8 mouse cellular contexts compared by ENCODE assay signal in genomic region chr4:125115710-125116089, GRCm38 (mm10). TPM values are rescaled to one million over a fixed set of nuclear protein-coding genes. Genes with fewer than 3 reads are reported as not detected.
DNase-seq lines count a peak whose midpoint lies in the region; TF ChIP-seq lines count a peak whose summit lies in the region.

No protein-coding gene starts in this region.

- WGBS in kidney, adult 2 months, result 33% methylated on average over 6 of the region's 6 CpGs

- no peaks in the 10 kb centered on the region for H3K36me3 ChIP-seq in kidney, adult 2 months (ENCODE audit: control insufficient read depth, insufficient read depth, low read length)

- TF ChIP-seq CTCF in kidney, adult 2 months (conservative IDR thresholded peaks at IDR 0.05; ENCODE audit: insufficient read depth, insufficient read length, low read depth, low read length), result no peak

- H3K27me3 ChIP-seq in kidney, adult 2 months (replicated peaks; ENCODE audit: control insufficient read depth, insufficient read depth, low read length), result no peaks in the 10 kb centered on the region

- no peak overlapping the region for H3K4me3 ChIP-seq in kidney, adult 2 months (ENCODE audit: insufficient read depth, low read depth, low read length)

- no peak for TF ChIP-seq POLR2A in kidney, adult 2 months (IDR thresholded peaks at IDR 0.05; ENCODE audit: low read depth, low read length)

- H3K27ac ChIP-seq in kidney, adult 2 months (ENCODE audit: insufficient read depth, low read depth, low read length), result peak overlapping the region; percentile 92

- peak; percentile 26 to 34 for DNase-seq in heart, adult 9 months (ENCODE audit: low spot score in 2 of 2)
- no peak for DNase-seq in heart, postnatal 4 days
- DNase-seq in urinary bladder, postnatal 36 days (ENCODE audit: low spot score in 2 of 2), result peak; percentile 29 to 65
- DNase-seq in urinary bladder, adult 2 months (ENCODE audit: low spot score), result no peak
- peak; percentile 91 for DNase-seq in kidney, adult 2 months
- peak; percentile 46 for DNase-seq in lung, postnatal 14 days
- no peak for DNase-seq in cerebellum, adult 9-11 months
- no peak for DNase-seq in retina, embryonic 14.5 days (ENCODE audit: low spot score)

- peaks cover 26% of the 10 kb centered on the region for H3K4me1 ChIP-seq in kidney, adult 2 months (ENCODE audit: control insufficient read depth, insufficient read depth, low read length)

RNA-seq across cellular contexts. Expression of gene Zc3h12a, which starts 11.9 kb away (rescaled TPM):
- 1 to 10 TPM; 2.4 to 3.2 TPM for total RNA-seq in heart, postnatal 4 days (2021)
- 12.5 and 13.1 TPM in 2 replicates for polyA plus RNA-seq in urinary bladder, adult 2 months (2012; rRNA removed)
- polyA plus RNA-seq in kidney, adult 2 months (2012; rRNA removed), result 4.4 and 5.3 TPM in 2 replicates

RNA-seq across cellular contexts. Expression of gene Meaf6, which starts 30.8 kb away (rescaled TPM):
- 10 to 100 TPM; 38.3 to 40.8 TPM for total RNA-seq in heart, postnatal 4 days (2021)
- 28.8 and 36.0 TPM in 2 replicates for polyA plus RNA-seq in urinary bladder, adult 2 months (2012; rRNA removed)
- 10.8 and 17.5 TPM in 2 replicates for polyA plus RNA-seq in kidney, adult 2 months (2012; rRNA removed)

RNA-seq across cellular contexts. Expression of gene Snip1, which starts 49.2 kb away (rescaled TPM):
- 10 to 100 TPM; 11.6 to 13.7 TPM for total RNA-seq in heart, postnatal 4 days (2021)
- 13.7 and 14.1 TPM in 2 replicates for polyA plus RNA-seq in urinary bladder, adult 2 months (2012; rRNA removed)
- 7.3 and 8.3 TPM in 2 replicates for polyA plus RNA-seq in kidney, adult 2 months (2012; rRNA removed)

RNA-seq across cellular contexts. Expression of gene Dnali1, which starts 50.2 kb away (rescaled TPM):
- not detected for total RNA-seq in heart, postnatal 4 days (2021)
- 0.03 and 0.10 TPM in 2 replicates for polyA plus RNA-seq in urinary bladder, adult 2 months (2012; rRNA removed)
- polyA plus RNA-seq in kidney, adult 2 months (2012; rRNA removed), result 0.44 and 0.48 TPM in 2 replicates

Comparison
In these comparisons a context has a peak if more than half of its experiments do, and no peak if none do; other contexts are left out.
1. DNase-seq: peak in heart, adult 9 months (2 of 2), urinary bladder, postnatal 36 days (2 of 2), kidney, adult 2 months (single experiment) and lung, postnatal 14 days (single experiment); none in heart, postnatal 4 days (single experiment), urinary bladder, adult 2 months (single experiment), cerebellum, adult 9-11 months (single experiment) and retina, embryonic 14.5 days (single experiment).